Mouse (Mus musculus) heart, adult 2 months (tissue): Measurements from ENCODE around the gene Gm17455. TPM values are rescaled to one million over a fixed set of nuclear protein-coding genes. Genes with fewer than 3 reads are reported as not detected.

ENCODE experiments used
- DNase-seq, 2 experiments: peaks; one replicate each; pipeline ENCODE4 v3.0.0; 2021
- H3K27ac ChIP-seq: fragments of 200-600 bp; 2 replicates; pipeline ENCODE4 v1.8.1; 2022
- H3K27me3 ChIP-seq: fragments of 200-500 bp; 2 replicates; pipeline ENCODE4 v1.6.1; 2012; ENCODE audit warnings: mild to moderate bottlenecking, low read length, inconsistent platforms, mixed read lengths; ENCODE audit not compliant: control insufficient read depth, insufficient read depth
- H3K36me3 ChIP-seq: fragments of 200-500 bp; 2 replicates; pipeline ENCODE4 v1.6.1; 2012; ENCODE audit warnings: low read length, inconsistent platforms; ENCODE audit not compliant: control insufficient read depth, insufficient read depth
- H3K4me1 ChIP-seq: fragments of 200-500 bp; 2 replicates; pipeline ENCODE4 v1.6.1; 2011; ENCODE audit warnings: low read length; ENCODE audit not compliant: control insufficient read depth, insufficient read depth
- H3K4me3 ChIP-seq: fragments of 200-600 bp; 2 replicates; pipeline ENCODE4 v1.8.1; 2022
- H3K79me2 ChIP-seq: fragments of 200-500 bp; replicated peaks from 2 replicates; pipeline ENCODE4 v1.6.1; 2012; ENCODE audit warnings: mild to moderate bottlenecking, inconsistent platforms, low read length, moderate library complexity, mixed read lengths; ENCODE audit not compliant: control insufficient read depth, insufficient read depth
- H3K9ac ChIP-seq: fragments of 200-500 bp; 2 replicates; pipeline ENCODE4 v1.6.1; 2012; ENCODE audit warnings: low read depth, mild to moderate bottlenecking, control low read depth, inconsistent platforms, low read length, mixed read lengths
- CTCF ChIP-seq: fragments of 200-600 bp; IDR thresholded peaks from 2 replicates; pipeline ENCODE4 v1.8.1; 2022; ENCODE audit warnings: antibody characterized with exemption, mild to moderate bottlenecking, moderate library complexity
- EP300 ChIP-seq: fragments of 200-500 bp; IDR thresholded peaks from 2 replicates; pipeline ENCODE4 v1.6.1; 2011; ENCODE audit warnings: low read depth, low read length, control low read depth; ENCODE audit not compliant: insufficient read depth
- POLR2A ChIP-seq: fragments of 200-500 bp; IDR thresholded peaks from 2 replicates; pipeline ENCODE4 v1.6.1; 2011; ENCODE audit warnings: mild to moderate bottlenecking, low read depth, low read length, control low read depth; ENCODE audit not compliant: insufficient read depth
- WGBS: fragments of 180-500 bp; shearing (Covaris S2); methylation state at CpG from one replicate; pipeline ENCODE4 v1.1.7; 2018; 5-methylcytosine and 5-hydroxymethylcytosine counted together
- intact Hi-C: fragments of 180-260 bp; cut with DNase I; formaldehyde crosslinking; loops from one replicate; pipeline ENCODE4 v1.15.1; 2025
- polyA plus RNA-seq: library from polyadenylated mRNA; depleted of rRNA; stranded (reverse); fragments of >200 nt; gene quantifications from 2 replicates; pipeline ENCODE4 v1.2.3, GENCODE M21; 2012
- total RNA-seq, 2 experiments: library from RNA; stranded (reverse); gene quantifications; 2 replicates each; pipeline ENCODE4 v1.2.3; 2021

Gene Gm17455
- total and polyA plus RNA-seq, 3 experiments: 1.9 TPM; not detected in 2

GRCm38 (mm10) chr10:60370098-60370497 is 29.4 kb upstream of the Gm17455 start:
- TF ChIP-seq CTCF: no peak
- TF ChIP-seq EP300: no peak
- no peak for TF ChIP-seq POLR2A
- H3K27me3 ChIP-seq: no peaks in the 10 kb centered on the region
- H3K79me2 ChIP-seq: no peaks in the 10 kb centered on the region
- H3K4me1 ChIP-seq: peaks cover 21% of the 10 kb centered on the region
- no peak overlapping the region for H3K4me3 ChIP-seq
- 49% methylated on average over 2 of the region's 2 CpGs for WGBS
- intact Hi-C loops: no loop called here
- no peak overlapping the region for H3K27ac ChIP-seq
- DNase-seq: no peak
- H3K9ac ChIP-seq: no peak overlapping the region
- no peaks in the 10 kb centered on the region; the same call in none of the 2 replicates for H3K36me3 ChIP-seq

- WGBS: 58% methylated on average over 5 of the region's 5 CpGs
- DNase-seq: no peak
- Histone ChIP-seq H3K4me1 (peaks cover 21% of the 10 kb centered on the region), H3K27ac (peak overlapping the region; percentile 15; the same call in 1 of the 2 replicates), H3K9ac (no peak overlapping the region), H3K36me3 (no peaks in the 10 kb centered on the region; the same call in none of the 2 replicates), H3K79me2 (no peaks in the 10 kb centered on the region), H3K27me3 (no peaks in the 10 kb centered on the region), H3K4me3 (no peak overlapping the region)
- intact Hi-C loops: no loop called here
- TF ChIP-seq POLR2A (no peak), EP300 (no peak), CTCF (no peak)
Observed at GRCm38 (mm10) chr10:60370601-60371061, 28.9 kb upstream of the Gm17455 start.

GRCm38 (mm10) chr10:60371596-60372386 is 27.7 kb upstream of the Gm17455 start:
- TF ChIP-seq EP300 (no peak), POLR2A (0 out of 2 replicates have a peak, but pooled peaks have one; percentile 5), CTCF (no peak)
- peaks cover 25% of the 10 kb centered on the region for H3K4me1 ChIP-seq
- no peaks in the 10 kb centered on the region; the same call in none of the 2 replicates for H3K36me3 ChIP-seq
- intact Hi-C loops: loop anchor here (2.0 kb wide), 1 partner anchor 17 kb away; no protein-coding TSS in a partner anchor
- peak; percentile 38 to 58 for DNase-seq
- no peak overlapping the region for H3K4me3 ChIP-seq
- 51% methylated on average over 5 of the region's 5 CpGs for whole genome bisulfite sequencing
- H3K27me3 ChIP-seq: no peaks in the 10 kb centered on the region
- no peak overlapping the region for H3K9ac ChIP-seq
- H3K79me2 ChIP-seq: no peaks in the 10 kb centered on the region
- H3K27ac ChIP-seq: peak overlapping the region; percentile 40

GRCm38 (mm10) chr10:60373543-60373936 is 26.0 kb upstream of the Gm17455 start:
- no peaks in the 10 kb centered on the region; the same call in none of the 2 replicates for H3K36me3 ChIP-seq
- peak overlapping the region; percentile 75 for H3K27ac ChIP-seq
- intact Hi-C loops: loop anchor here (2.0 kb wide), 1 partner anchor 19 kb away; no protein-coding TSS in a partner anchor
- H3K4me1 ChIP-seq: peaks cover 25% of the 10 kb centered on the region
- no peaks in the 10 kb centered on the region for H3K27me3 ChIP-seq
- H3K79me2 ChIP-seq: no peaks in the 10 kb centered on the region
- TF ChIP-seq EP300 (0 out of 2 replicates have a peak, but pooled peaks have one; percentile 16), POLR2A (no peak), CTCF (no peak)
- DNase-seq: no peak
- H3K9ac ChIP-seq: no peak overlapping the region
- H3K4me3 ChIP-seq: no peak overlapping the region
- WGBS: 33% methylated on average over 6 of the region's 6 CpGs

GRCm38 (mm10) chr10:60373937-60374578 is 25.5 kb upstream of the Gm17455 start:
- Histone ChIP-seq H3K27ac (peak overlapping the region; percentile 75), H3K36me3 (no peaks in the 10 kb centered on the region; the same call in none of the 2 replicates), H3K4me3 (no peak overlapping the region), H3K27me3 (no peaks in the 10 kb centered on the region), H3K9ac (no peak overlapping the region), H3K79me2 (no peaks in the 10 kb centered on the region), H3K4me1 (peaks cover 23% of the 10 kb centered on the region)
- intact Hi-C loops: loop anchor here (2.0 kb wide), 1 partner anchor 19 kb away; no protein-coding TSS in a partner anchor
- WGBS: 38% methylated on average over 8 of the region's 8 CpGs
- peak; percentile 65 to 80 for DNase-seq
- peak; percentile 59 for TF ChIP-seq CTCF
- peak; percentile 96 for TF ChIP-seq EP300
- peak; percentile 43; the same call in 1 of the 2 replicates for TF ChIP-seq POLR2A
